Mouse (Mus musculus): ENCODE measurements around the gene Lama2. TPM values are rescaled to one million over a fixed set of nuclear protein-coding genes. Genes with fewer than 3 reads are reported as not detected.

Lama2 gene
- total and polyA plus RNA-seq, 3 experiments, result not detected

DNA sequence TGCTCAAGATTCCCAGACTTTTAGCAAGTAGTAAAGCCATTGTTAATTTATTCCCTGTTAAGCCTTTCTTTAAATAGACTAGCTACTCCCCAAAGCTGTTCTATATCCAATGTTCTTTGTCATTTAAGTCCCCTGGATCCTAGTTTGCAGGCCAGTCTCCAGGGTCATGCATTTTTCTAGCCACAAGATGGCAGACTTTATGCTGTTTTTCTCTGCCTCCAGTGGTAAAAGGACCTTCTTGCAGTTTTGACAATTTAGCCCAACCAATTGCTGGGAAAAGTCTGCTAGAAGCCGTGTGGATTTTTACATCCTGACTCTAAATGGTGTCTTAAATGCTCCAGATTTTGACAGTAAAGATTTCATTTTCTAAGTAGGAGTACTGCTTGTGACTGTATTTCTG is 486.4 kb downstream of the Lama2 start:
- Histone ChIP-seq H3K4me3 (ENCODE audit: control insufficient read depth in 1 of 2, insufficient read depth in 1 of 2, low read depth in 2 of 2, low read length in 2 of 2) (no peak overlapping the region), H3K9me3 (replicated peaks; ENCODE audit: insufficient read depth, low read length) (no peaks in the 10 kb centered on the region), H3K9ac (ENCODE audit: control insufficient read depth, low read depth, low read length, poor library complexity, severe bottlenecking) (no peak overlapping the region), H3K27me3 (ENCODE audit: control insufficient read depth in 1 of 2, insufficient read depth in 2 of 2, low read length in 2 of 2) (no peaks in the 10 kb centered on the region), H3K36me3 (ENCODE audit: control insufficient read depth in 1 of 2, insufficient read depth in 2 of 2, low read length in 2 of 2) (no peaks in the 10 kb centered on the region), H3K79me2 (ENCODE audit: control insufficient read depth, insufficient read depth, low read length, poor library complexity) (no peaks in the 10 kb centered on the region), H3K4me1 (ENCODE audit: control insufficient read depth in 1 of 2, insufficient read depth in 2 of 2, low read length in 2 of 2) (no peaks in the 10 kb centered on the region), H3K27ac (ENCODE audit: control insufficient read depth, low read depth, low read length) (no peak overlapping the region)
- peak; percentile 65 for DNase-seq (ENCODE audit: low read depth, low spot score)
- no peak for TF ChIP-seq MEF2A (IDR thresholded peaks at IDR 0.05; ENCODE audit: extremely low read depth, insufficient replicate concordance, low read depth, low read length, poor library complexity, severe bottlenecking)
- no peak for TF ChIP-seq TBP (IDR thresholded peaks at IDR 0.05; ENCODE audit: low read depth, low read length)
- no peak for TF ChIP-seq MAZ (IDR thresholded peaks at IDR 0.05; ENCODE audit: low read depth, low read length)
- peak; percentile 32 to 77 (median 48) for TF ChIP-seq CTCF (IDR thresholded peaks at IDR 0.05 in 2 of 3, conservative IDR thresholded peaks at IDR 0.05 in 1 of 3; ENCODE audit: control insufficient read depth in 1 of 3, insufficient read depth in 1 of 3, low read depth in 2 of 3, low read length in 3 of 3, poor library complexity in 1 of 3, severe bottlenecking in 1 of 3)
- no peak for TF ChIP-seq ZC3H11A (IDR thresholded peaks at IDR 0.05; ENCODE audit: low read depth, low read length)
- no peak for TF ChIP-seq NRF1 (IDR thresholded peaks at IDR 0.05; ENCODE audit: insufficient read depth, low read depth, low read length, poor library complexity, severe bottlenecking)
- TF ChIP-seq ZMIZ1 (IDR thresholded peaks at IDR 0.05; ENCODE audit: low read depth, low read length), result no peak
- TF ChIP-seq POLR2AphosphoS2 (IDR thresholded peaks at IDR 0.05; ENCODE audit: low read length), result no peak
- TF ChIP-seq RAD21 (IDR thresholded peaks at IDR 0.05; ENCODE audit: low read depth, low read length), result peak; percentile 61
- no peak for TF ChIP-seq CHD1 (IDR thresholded peaks at IDR 0.05; ENCODE audit: low read depth, low read length)
- no peak for TF ChIP-seq GATA1 (IDR thresholded peaks at IDR 0.05; ENCODE audit: low read depth, low read length)
- no peak for TF ChIP-seq KAT2A (conservative IDR thresholded peaks at IDR 0.05; ENCODE audit: low read depth, low read length)
- no peak for TF ChIP-seq UBTF (IDR thresholded peaks at IDR 0.05; ENCODE audit: borderline replicate concordance, insufficient read depth, low read depth, low read length)
- peak; percentile 64 for TF ChIP-seq SMC3 (IDR thresholded peaks at IDR 0.05; ENCODE audit: low read depth, low read length)
- no peak for TF ChIP-seq USF2 (IDR thresholded peaks at IDR 0.05; ENCODE audit: borderline replicate concordance in 1 of 2, insufficient read depth in 1 of 2, low read depth in 1 of 2, low read length in 2 of 2)
- TF ChIP-seq JUND (IDR thresholded peaks at IDR 0.05; ENCODE audit: low read depth, low read length), result no peak

DNA sequence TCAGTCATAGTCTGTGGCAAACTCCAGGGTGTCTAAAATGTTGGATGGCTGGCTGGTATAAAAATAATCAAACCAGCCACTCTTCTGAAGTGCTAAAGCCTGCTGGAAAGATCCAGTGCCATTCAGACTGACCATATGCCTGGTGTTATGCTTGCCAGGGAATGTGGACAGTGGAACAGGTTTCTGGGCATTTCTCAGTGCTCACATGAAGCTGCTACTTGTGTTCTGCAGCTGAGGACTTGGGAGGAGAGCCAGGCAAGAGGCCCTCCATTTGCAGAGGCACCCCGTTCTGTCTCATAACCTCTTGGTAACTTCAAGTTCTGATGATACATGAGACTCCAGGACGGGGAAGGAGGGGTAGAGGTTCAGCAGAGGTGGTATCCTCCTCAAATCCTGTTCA is 492.1 kb downstream of the Lama2 start:
- H3K9me3 ChIP-seq (replicated peaks; ENCODE audit: insufficient read depth, low read length), result no peaks in the 10 kb centered on the region
- no peak for TF ChIP-seq MYB (IDR thresholded peaks at IDR 0.05; ENCODE audit: low read depth, low read length)
- no peak for TF ChIP-seq POLR2AphosphoS2 (IDR thresholded peaks at IDR 0.05; ENCODE audit: low read length)
- no peak for TF ChIP-seq CHD2 (IDR thresholded peaks at IDR 0.05; ENCODE audit: low read length)
- no peak for TF ChIP-seq UBTF (IDR thresholded peaks at IDR 0.05; ENCODE audit: borderline replicate concordance, insufficient read depth, low read depth, low read length)
- TF ChIP-seq NELFE (IDR thresholded peaks at IDR 0.05; ENCODE audit: low read depth, low read length), result no peak
- TF ChIP-seq BHLHE40 (IDR thresholded peaks at IDR 0.05; ENCODE audit: borderline replicate concordance, low read depth, low read length), result no peak
- no peak for TF ChIP-seq RAD21 (IDR thresholded peaks at IDR 0.05; ENCODE audit: low read depth, low read length)
- no peak for TF ChIP-seq CTCF (IDR thresholded peaks at IDR 0.05 in 2 of 3, conservative IDR thresholded peaks at IDR 0.05 in 1 of 3; ENCODE audit: control insufficient read depth in 1 of 3, insufficient read depth in 1 of 3, low read depth in 2 of 3, low read length in 3 of 3, poor library complexity in 1 of 3, severe bottlenecking in 1 of 3)
- TF ChIP-seq MAX (IDR thresholded peaks at IDR 0.05; ENCODE audit: low read length), result no peak
- TF ChIP-seq MXI1 (IDR thresholded peaks at IDR 0.05; ENCODE audit: low read depth, low read length), result no peak
- no peak for TF ChIP-seq GATA1 (IDR thresholded peaks at IDR 0.05; ENCODE audit: low read depth, low read length)
- no peaks in the 10 kb centered on the region for H3K36me3 ChIP-seq (ENCODE audit: control insufficient read depth in 1 of 2, insufficient read depth in 2 of 2, low read length in 2 of 2)
- no peak overlapping the region for H3K9ac ChIP-seq (ENCODE audit: control insufficient read depth, low read depth, low read length, poor library complexity, severe bottlenecking)
- no peaks in the 10 kb centered on the region for H3K79me2 ChIP-seq (ENCODE audit: control insufficient read depth, insufficient read depth, low read length, poor library complexity)
- no peaks in the 10 kb centered on the region; a peak in 1 of 4 replicates for H3K27me3 ChIP-seq (ENCODE audit: control insufficient read depth in 1 of 2, insufficient read depth in 2 of 2, low read length in 2 of 2)
- H3K4me3 ChIP-seq (ENCODE audit: control insufficient read depth in 1 of 2, insufficient read depth in 1 of 2, low read depth in 2 of 2, low read length in 2 of 2), result no peak overlapping the region
- H3K4me1 ChIP-seq (ENCODE audit: control insufficient read depth in 1 of 2, insufficient read depth in 2 of 2, low read length in 2 of 2), result no peaks in the 10 kb centered on the region
- no peak for DNase-seq (ENCODE audit: low read depth, low spot score)
- no peak overlapping the region for H3K27ac ChIP-seq (ENCODE audit: control insufficient read depth, low read depth, low read length)

Data from MEL (cell line).